Mouse (Mus musculus): Measurements from ENCODE around the gene Gm21454. TPM values are rescaled to one million over a fixed set of nuclear protein-coding genes. Genes with fewer than 3 reads are reported as not detected.
"Not testable (repeated sequence)": the region's sequence is repeated elsewhere in the genome, so short reads cannot be mapped to it uniquely, and the experiment has no call there.

The Gm21454 gene
- total RNA-seq (2017) = not detected in 2 replicates

GRCm38 (mm10) chrY:13252091-13252490 lies at the start of gene Gm21454, which contains the start of gene Gm21440:
Gene Gm21454, plus strand, starts transcription at chrY:13252442.
Gene Gm21440, plus strand, starts transcription at chrY:13252391.
- ATAC-seq (replicated peaks in 1 of 2; ENCODE audit: insufficient read depth in 1 of 2, low FRiP score in 2 of 2, low TSS enrichment in 1 of 2, low read depth in 1 of 2, poor library complexity in 2 of 2, severe bottlenecking in 2 of 2) = not testable (repeated sequence)

DNA sequence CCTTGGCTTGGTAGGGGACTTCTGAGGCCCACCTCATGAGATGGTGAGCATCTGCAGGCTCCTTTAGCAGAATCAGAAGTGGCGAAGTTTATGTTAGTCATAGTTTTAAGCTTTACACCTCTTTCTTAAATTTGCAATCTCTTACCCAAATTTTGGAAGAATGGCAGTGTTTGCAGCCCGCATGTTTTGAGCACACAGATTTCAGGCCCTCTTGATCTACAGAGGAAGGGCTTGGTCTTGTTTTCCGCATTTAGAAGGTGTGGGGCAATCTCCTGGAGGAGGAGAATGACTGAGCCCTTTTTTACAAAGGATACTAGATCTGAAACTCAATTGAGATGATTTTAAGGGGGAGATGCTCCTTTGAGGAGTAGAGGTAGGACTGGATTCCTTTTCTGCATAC lies 28.4 kb upstream of the Gm21454 start, which contains the start of gene Gm21828:
Gene Gm21828, minus strand, starts transcription at position 101 of the 400 bp plus-strand sequence.
- ATAC-seq (replicated peaks in 1 of 2; ENCODE audit: insufficient read depth in 1 of 2, low FRiP score in 2 of 2, low TSS enrichment in 1 of 2, low read depth in 1 of 2, poor library complexity in 2 of 2, severe bottlenecking in 2 of 2) = not testable (repeated sequence)

- not testable (repeated sequence) for ATAC-seq (replicated peaks in 1 of 2; ENCODE audit: insufficient read depth in 1 of 2, low FRiP score in 2 of 2, low TSS enrichment in 1 of 2, low read depth in 1 of 2, poor library complexity in 2 of 2, severe bottlenecking in 2 of 2)
Observed at GRCm38 (mm10) chrY:13348963-13349362, 96.7 kb downstream of the Gm21454 start, which contains the start of gene Gm21725. Gene Gm21725, minus strand, starts transcription at chrY:13349063.

Other genes with a start within 250 kb of the Gm21454 start
- not detected in 2 replicates for gene Gm20807, start 209.6 kb upstream of the Gm21454 start, total RNA-seq (2017)
- not detected in 2 replicates for gene Gm21891, start 119.0 kb upstream of the Gm21454 start, total RNA-seq (2017)
- not detected in 2 replicates for gene Gm21425, start 90.5 kb upstream of the Gm21454 start, total RNA-seq (2017)
- gene Gm21828, start 28.5 kb upstream of the Gm21454 start, total RNA-seq (2017) = not detected in 2 replicates
- gene Gm21440, start 51 bp upstream of the Gm21454 start, total RNA-seq (2017) = not detected in 2 replicates
- gene Gm21725, start 96.6 kb downstream of the Gm21454 start, total RNA-seq (2017) = not detected in 2 replicates
- gene Gm21866, start 213.1 kb downstream of the Gm21454 start, total RNA-seq (2017) = not detected in 2 replicates
- not detected in 2 replicates for gene Gm20773, start 241.6 kb downstream of the Gm21454 start, total RNA-seq (2017)

Measured in hematopoietic stem cell, adult 5-6 weeks (primary cell).